Mouse (Mus musculus) erythroblast, embryonic 14.5 days (primary cell): ENCODE data around the gene Ddx50. TPM values are rescaled to one million over a fixed set of nuclear protein-coding genes. Genes with fewer than 3 reads are reported as not detected.
"Not testable (repeated sequence)": the region's sequence is repeated elsewhere in the genome, so short reads cannot be mapped to it uniquely, and the experiment has no call there.

ENCODE experiments used
- H3K27me3 ChIP-seq: 2 replicates; pipeline ENCODE4 v1.6.1; 2012; ENCODE audit warnings: inconsistent platforms; ENCODE audit not compliant: control insufficient read depth
- H3K36me3 ChIP-seq: 2 replicates; pipeline ENCODE4 v1.6.1; 2012; ENCODE audit warnings: mild to moderate bottlenecking, inconsistent platforms; ENCODE audit not compliant: control insufficient read depth
- H3K4me1 ChIP-seq: 2 replicates; pipeline ENCODE4 v1.6.1; 2012; ENCODE audit warnings: inconsistent platforms; ENCODE audit not compliant: control insufficient read depth
- H3K4me3 ChIP-seq: replicated peaks from 2 replicates; pipeline ENCODE3; 2012; ENCODE audit warnings: moderate library complexity, mild to moderate bottlenecking, inconsistent platforms
- H3K9me3 ChIP-seq: 2 replicates; pipeline ENCODE4 v1.6.1; 2012; ENCODE audit warnings: low read length, inconsistent platforms, mixed read lengths; ENCODE audit not compliant: control insufficient read depth
- GATA1 ChIP-seq: IDR thresholded peaks from 2 replicates; pipeline ENCODE4 v1.6.1; 2012; ENCODE audit warnings: low read length, inconsistent platforms, mixed read lengths
- TAL1 ChIP-seq: IDR thresholded peaks from 3 replicates; pipeline ENCODE4 v1.6.1; 2012; ENCODE audit warnings: low read length, inconsistent platforms, mixed read lengths
- polyA plus RNA-seq: library from polyadenylated mRNA; stranded (reverse); fragments of >175 nt; gene quantifications from 2 replicates; pipeline ENCODE4 v1.2.3, GENCODE M21; 2012

Ddx50 gene
- polyA plus RNA-seq, 1 experiment: 5.6 TPM

GRCm38 (mm10) chr10:62588616-62589015 lies 62.4 kb downstream of the Ddx50 start:
- Histone ChIP-seq H3K4me1 (peaks cover 6% of the 10 kb centered on the region), H3K36me3 (peaks cover 99% of the 10 kb centered on the region)
- no peak for TF ChIP-seq GATA1
- TF ChIP-seq TAL1: no peak

GRCm38 (mm10) chr10:62583245-62583644 lies 67.8 kb downstream of the Ddx50 start:
- no peak for TF ChIP-seq TAL1
- no peak for TF ChIP-seq GATA1
- H3K36me3 ChIP-seq: peaks cover 87% of the 10 kb centered on the region

More at GRCm38 (mm10) chr10:62588616-62589015, 62.4 kb downstream of the Ddx50 start:
- Histone ChIP-seq H3K9me3 (no peaks in the 10 kb centered on the region), H3K4me3 (no peak overlapping the region), H3K27me3 (no peaks in the 10 kb centered on the region)

GRCm38 (mm10) chr10:62582701-62583100 lies 68.3 kb downstream of the Ddx50 start:
- no peak for TF ChIP-seq GATA1
- no peak for TF ChIP-seq TAL1
- Histone ChIP-seq H3K27me3 (no peaks in the 10 kb centered on the region), H3K4me3 (no peak overlapping the region), H3K4me1 (peaks cover 10% of the 10 kb centered on the region), H3K9me3 (no peaks in the 10 kb centered on the region), H3K36me3 (peaks cover 82% of the 10 kb centered on the region)

More at GRCm38 (mm10) chr10:62583245-62583644, 67.8 kb downstream of the Ddx50 start:
- Histone ChIP-seq H3K9me3 (no peaks in the 10 kb centered on the region), H3K27me3 (no peaks in the 10 kb centered on the region), H3K4me3 (no peak overlapping the region), H3K4me1 (peaks cover 7% of the 10 kb centered on the region)

- TF ChIP-seq TAL1 (no peak), GATA1 (no peak)
- peaks cover 14% of the 10 kb centered on the region for H3K4me1 ChIP-seq
- H3K36me3 ChIP-seq: peaks cover 77% of the 10 kb centered on the region
- no peaks in the 10 kb centered on the region for H3K9me3 ChIP-seq
- no peak overlapping the region for H3K4me3 ChIP-seq
- H3K27me3 ChIP-seq: no peaks in the 10 kb centered on the region
Measured at GRCm38 (mm10) chr10:62582263-62582662, 68.8 kb downstream of the Ddx50 start.

GRCm38 (mm10) chr10:62579129-62579528 lies 71.9 kb downstream of the Ddx50 start:
- H3K4me1 ChIP-seq: peaks cover 28% of the 10 kb centered on the region
- not testable (repeated sequence) for H3K4me3 ChIP-seq, H3K27me3 ChIP-seq, H3K9me3 ChIP-seq
- peaks cover 65% of the 10 kb centered on the region for H3K36me3 ChIP-seq

- Histone ChIP-seq H3K9me3 (no peaks in the 10 kb centered on the region), H3K36me3 (peaks cover 65% of the 10 kb centered on the region), H3K4me3 (peak within 1 kb of the TSS; percentile 73), H3K4me1 (peaks cover 28% of the 10 kb centered on the region), H3K27me3 (no peaks in the 10 kb centered on the region)
- TF ChIP-seq GATA1 (no peak), TAL1 (no peak)
Measured at GRCm38 (mm10) chr10:62578338-62579100, 72.5 kb downstream of the Ddx50 start, which contains the start of gene Kif1bp. Gene Kif1bp (minus strand): TSS chr10:62578457.

- H3K36me3 ChIP-seq: peaks cover 64% of the 10 kb centered on the region
- H3K4me1 ChIP-seq: peaks cover 28% of the 10 kb centered on the region
- H3K27me3 ChIP-seq: no peaks in the 10 kb centered on the region
- TF ChIP-seq TAL1 (no peak), GATA1 (no peak)
- no peaks in the 10 kb centered on the region for H3K9me3 ChIP-seq
- peak overlapping the region; percentile 73 for H3K4me3 ChIP-seq
Measured at GRCm38 (mm10) chr10:62577673-62578337, 73.2 kb downstream of the Ddx50 start.

- Histone ChIP-seq H3K4me1 (peaks cover 28% of the 10 kb centered on the region), H3K9me3 (no peaks in the 10 kb centered on the region), H3K27me3 (no peaks in the 10 kb centered on the region), H3K36me3 (peaks cover 56% of the 10 kb centered on the region), H3K4me3 (no peak overlapping the region)
- TF ChIP-seq GATA1 (no peak), TAL1 (no peak)
Measured at GRCm38 (mm10) chr10:62575001-62575400, 76.0 kb downstream of the Ddx50 start.

- H3K4me3 ChIP-seq: no peak overlapping the region
- no peak for TF ChIP-seq GATA1
- no peak for TF ChIP-seq TAL1
- H3K9me3 ChIP-seq: no peaks in the 10 kb centered on the region
- H3K4me1 ChIP-seq: peaks cover 6% of the 10 kb centered on the region; the same call in 1 of the 2 replicates
- no peaks in the 10 kb centered on the region for H3K27me3 ChIP-seq
- H3K36me3 ChIP-seq: peaks cover 80% of the 10 kb centered on the region
Measured at GRCm38 (mm10) chr10:62570126-62570871, 80.7 kb downstream of the Ddx50 start.
